Mouse (Mus musculus): Measurements from ENCODE around the gene Gm9507. TPM values are rescaled to one million over a fixed set of nuclear protein-coding genes. Genes with fewer than 3 reads are reported as not detected.

The Gm9507 gene
- total and polyA plus RNA-seq, 2 experiments, result not detected

DNA sequence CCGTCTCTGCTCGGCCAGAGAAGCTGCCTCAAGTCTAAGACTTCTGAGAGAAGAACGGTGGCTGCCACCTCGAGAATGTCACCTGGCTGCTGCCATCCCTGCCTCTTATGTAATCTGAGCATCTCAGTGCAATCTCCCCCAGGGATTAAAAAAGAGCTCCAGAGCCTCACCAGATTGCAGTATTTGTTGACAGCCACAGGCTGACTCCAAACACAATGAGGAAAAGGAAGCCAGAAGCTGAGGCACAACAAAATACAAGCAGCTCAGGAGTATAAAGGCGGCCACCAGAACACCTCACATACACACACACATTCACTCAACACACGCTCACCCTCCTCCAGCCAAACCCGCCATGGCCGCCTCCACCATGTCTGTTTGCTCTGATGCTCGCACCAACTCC is 24.0 kb upstream of the Gm9507 start, which contains the start of gene Krtap10-10:
Gene Krtap10-10, plus strand, starts transcription at position 301 of the 400 bp plus-strand sequence.
- Histone ChIP-seq H3K9ac (ENCODE audit: low read depth, low read length) (no peak within 1 kb of the TSS), H3K36me3 (ENCODE audit: control insufficient read depth, insufficient read depth, low read length) (no peaks in the 10 kb centered on the region), H3K79me2 (ENCODE audit: control insufficient read depth, insufficient read depth, low read length) (no peaks in the 10 kb centered on the region), H3K27ac (replicated peaks; ENCODE audit: insufficient read depth, low read depth, low read length) (no peak within 1 kb of the TSS), H3K4me1 (ENCODE audit: control insufficient read depth, insufficient read depth, low read length) (no peaks in the 10 kb centered on the region), H3K4me3 (ENCODE audit: insufficient read depth, low read depth, low read length) (no peak within 1 kb of the TSS), H3K27me3 (ENCODE audit: control insufficient read depth, insufficient read depth, low read length) (no peaks in the 10 kb centered on the region)
- WGBS, result 60% methylated on average over 9 of the region's 9 CpGs
- DNase-seq (ENCODE audit: extremely low read depth, low read depth, low spot score), result no peak
- TF ChIP-seq POLR2A (IDR thresholded peaks at IDR 0.05; ENCODE audit: extremely low read depth, insufficient read depth, low read length) (no peak), CTCF (IDR thresholded peaks at IDR 0.05; ENCODE audit: low read depth, low read length) (no peak)

DNA sequence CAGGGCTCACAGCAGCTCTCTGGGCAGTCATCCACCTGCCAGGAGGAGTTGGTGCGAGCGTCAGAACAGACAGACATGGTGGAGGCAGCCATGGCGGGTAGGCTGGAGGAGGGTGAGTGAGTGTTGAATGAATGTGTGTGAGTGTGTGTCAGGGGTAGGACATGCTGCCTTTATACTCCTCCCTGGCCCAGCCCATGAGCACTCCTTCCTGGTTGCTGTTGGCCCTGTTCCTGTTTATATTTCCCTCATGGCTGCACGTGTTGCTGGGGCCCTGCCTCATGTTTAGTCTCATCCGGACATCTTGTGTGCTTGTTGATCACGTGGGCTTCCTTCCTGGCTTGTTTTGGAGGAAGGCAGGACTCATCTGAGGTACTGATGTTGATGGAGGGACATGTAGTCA is 15.3 kb upstream of the Gm9507 start, which contains the start of gene Krtap10-4:
Gene Krtap10-4, minus strand, starts transcription at position 145 of the 400 bp plus-strand sequence.
- TF ChIP-seq POLR2A (IDR thresholded peaks at IDR 0.05; ENCODE audit: extremely low read depth, insufficient read depth, low read length) (no peak), CTCF (IDR thresholded peaks at IDR 0.05; ENCODE audit: low read depth, low read length) (no peak)
- H3K4me1 ChIP-seq (ENCODE audit: control insufficient read depth, insufficient read depth, low read length), result no peaks in the 10 kb centered on the region
- no peaks in the 10 kb centered on the region for H3K36me3 ChIP-seq (ENCODE audit: control insufficient read depth, insufficient read depth, low read length)
- H3K4me3 ChIP-seq (ENCODE audit: insufficient read depth, low read depth, low read length), result no peak within 1 kb of the TSS
- no peaks in the 10 kb centered on the region for H3K27me3 ChIP-seq (ENCODE audit: control insufficient read depth, insufficient read depth, low read length)
- H3K27ac ChIP-seq (replicated peaks; ENCODE audit: insufficient read depth, low read depth, low read length), result no peak within 1 kb of the TSS
- H3K9ac ChIP-seq (ENCODE audit: low read depth, low read length), result no peak within 1 kb of the TSS
- 74% methylated on average over 6 of the region's 6 CpGs for WGBS
- no peaks in the 10 kb centered on the region for H3K79me2 ChIP-seq (ENCODE audit: control insufficient read depth, insufficient read depth, low read length)
- no peak for DNase-seq (ENCODE audit: extremely low read depth, low read depth, low spot score)

DNA sequence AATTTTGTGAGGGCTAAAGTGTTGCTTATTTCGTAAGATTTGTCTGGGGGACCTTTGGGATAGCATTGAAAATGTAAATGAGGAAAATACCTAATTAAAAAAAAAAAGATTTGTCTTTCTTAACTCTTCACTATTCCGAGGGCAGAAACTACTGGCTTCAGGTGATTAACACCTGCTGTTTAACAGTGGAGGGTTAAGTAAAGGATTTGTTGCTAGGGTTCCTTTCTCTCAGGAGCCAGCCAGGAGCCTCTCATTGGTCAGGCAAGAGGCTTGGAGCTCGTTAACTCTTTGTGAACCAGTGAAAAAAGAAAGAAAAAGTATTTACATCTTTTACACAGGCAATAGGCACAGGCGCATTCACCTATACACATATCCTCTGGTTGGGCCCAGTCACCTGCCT is 7.6 kb upstream of the Gm9507 start:
- Histone ChIP-seq H3K4me3 (ENCODE audit: insufficient read depth, low read depth, low read length) (no peak overlapping the region), H3K27me3 (ENCODE audit: control insufficient read depth, insufficient read depth, low read length) (no peaks in the 10 kb centered on the region), H3K4me1 (ENCODE audit: control insufficient read depth, insufficient read depth, low read length) (no peaks in the 10 kb centered on the region), H3K36me3 (ENCODE audit: control insufficient read depth, insufficient read depth, low read length) (no peaks in the 10 kb centered on the region), H3K27ac (replicated peaks; ENCODE audit: insufficient read depth, low read depth, low read length) (no peak overlapping the region), H3K79me2 (ENCODE audit: control insufficient read depth, insufficient read depth, low read length) (no peaks in the 10 kb centered on the region), H3K9ac (ENCODE audit: low read depth, low read length) (no peak overlapping the region)
- no peak for DNase-seq (ENCODE audit: extremely low read depth, low read depth, low spot score)
- TF ChIP-seq POLR2A (IDR thresholded peaks at IDR 0.05; ENCODE audit: extremely low read depth, insufficient read depth, low read length) (no peak), CTCF (IDR thresholded peaks at IDR 0.05; ENCODE audit: low read depth, low read length) (no peak)
- 55% methylated on average over 4 of the region's 4 CpGs for WGBS

GRCm38 (mm10) chr10:77818523-77818922 is 6.9 kb upstream of the Gm9507 start:
- H3K27ac ChIP-seq (replicated peaks; ENCODE audit: insufficient read depth, low read depth, low read length), result no peak overlapping the region
- H3K9ac ChIP-seq (ENCODE audit: low read depth, low read length), result no peak overlapping the region
- no peaks in the 10 kb centered on the region for H3K36me3 ChIP-seq (ENCODE audit: control insufficient read depth, insufficient read depth, low read length)
- H3K79me2 ChIP-seq (ENCODE audit: control insufficient read depth, insufficient read depth, low read length), result no peaks in the 10 kb centered on the region
- no peaks in the 10 kb centered on the region for H3K4me1 ChIP-seq (ENCODE audit: control insufficient read depth, insufficient read depth, low read length)
- H3K27me3 ChIP-seq (ENCODE audit: control insufficient read depth, insufficient read depth, low read length), result no peaks in the 10 kb centered on the region
- no peak for TF ChIP-seq POLR2A (IDR thresholded peaks at IDR 0.05; ENCODE audit: extremely low read depth, insufficient read depth, low read length)
- TF ChIP-seq CTCF (IDR thresholded peaks at IDR 0.05; ENCODE audit: low read depth, low read length), result no peak
- no peak for DNase-seq (ENCODE audit: extremely low read depth, low read depth, low spot score)
- H3K4me3 ChIP-seq (ENCODE audit: insufficient read depth, low read depth, low read length), result no peak overlapping the region
- 98% methylated on average over 4 of the region's 4 CpGs for WGBS

GRCm38 (mm10) chr10:77815514-77815913 is 3.9 kb upstream of the Gm9507 start:
- Histone ChIP-seq H3K27ac (replicated peaks; ENCODE audit: insufficient read depth, low read depth, low read length) (no peak overlapping the region), H3K36me3 (ENCODE audit: control insufficient read depth, insufficient read depth, low read length) (no peaks in the 10 kb centered on the region), H3K4me3 (ENCODE audit: insufficient read depth, low read depth, low read length) (no peak overlapping the region), H3K9ac (ENCODE audit: low read depth, low read length) (no peak overlapping the region), H3K4me1 (ENCODE audit: control insufficient read depth, insufficient read depth, low read length) (no peaks in the 10 kb centered on the region), H3K27me3 (ENCODE audit: control insufficient read depth, insufficient read depth, low read length) (no peaks in the 10 kb centered on the region), H3K79me2 (ENCODE audit: control insufficient read depth, insufficient read depth, low read length) (no peaks in the 10 kb centered on the region)
- TF ChIP-seq POLR2A (IDR thresholded peaks at IDR 0.05; ENCODE audit: extremely low read depth, insufficient read depth, low read length), result no peak
- peak; percentile 63 for TF ChIP-seq CTCF (IDR thresholded peaks at IDR 0.05; ENCODE audit: low read depth, low read length)
- WGBS, result 30% methylated on average over 5 of the region's 5 CpGs
- DNase-seq (ENCODE audit: extremely low read depth, low read depth, low spot score), result peak; percentile 7

DNA sequence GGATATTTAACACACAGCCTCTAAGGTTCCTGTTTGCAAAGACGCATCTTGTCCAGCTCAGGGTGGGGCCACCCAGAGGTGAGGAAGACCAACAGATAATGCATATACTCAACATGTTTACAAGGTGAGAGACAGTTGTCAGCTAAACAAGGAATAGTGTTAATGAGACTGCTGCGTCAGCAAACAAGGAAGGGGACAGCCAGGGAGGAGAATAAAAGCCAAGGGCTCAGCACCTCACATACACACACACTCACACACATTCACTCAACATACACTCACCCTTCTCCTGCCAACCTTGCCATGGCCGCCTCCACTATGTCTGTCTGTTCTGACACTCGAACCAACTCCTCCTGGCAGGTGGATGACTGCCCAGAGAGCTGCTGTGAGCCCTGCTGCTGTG is 2.7 kb upstream of the Gm9507 start, which contains the start of gene Gm2696:
Gene Gm2696, plus strand, starts transcription at position 301 of the 400 bp plus-strand sequence.
- Histone ChIP-seq H3K27ac (replicated peaks; ENCODE audit: insufficient read depth, low read depth, low read length) (no peak within 1 kb of the TSS), H3K36me3 (ENCODE audit: control insufficient read depth, insufficient read depth, low read length) (no peaks in the 10 kb centered on the region), H3K4me1 (ENCODE audit: control insufficient read depth, insufficient read depth, low read length) (no peaks in the 10 kb centered on the region), H3K4me3 (ENCODE audit: insufficient read depth, low read depth, low read length) (no peak within 1 kb of the TSS), H3K79me2 (ENCODE audit: control insufficient read depth, insufficient read depth, low read length) (no peaks in the 10 kb centered on the region), H3K9ac (ENCODE audit: low read depth, low read length) (no peak within 1 kb of the TSS), H3K27me3 (ENCODE audit: control insufficient read depth, insufficient read depth, low read length) (no peaks in the 10 kb centered on the region)
- no peak for DNase-seq (ENCODE audit: extremely low read depth, low read depth, low spot score)
- TF ChIP-seq POLR2A (IDR thresholded peaks at IDR 0.05; ENCODE audit: extremely low read depth, insufficient read depth, low read length) (no peak), CTCF (IDR thresholded peaks at IDR 0.05; ENCODE audit: low read depth, low read length) (no peak)
- 27% methylated on average over 4 of the region's 4 CpGs for WGBS

Measured in liver, adult 2 months (tissue).